Mouse (Mus musculus): Measurements from ENCODE around the gene Aldh16a1. TPM values are rescaled to one million over a fixed set of nuclear protein-coding genes. Genes with fewer than 3 reads are reported as not detected.

Gene Aldh16a1
- total RNA-seq, 2 experiments from 2014 or later = 13.3 to 16.7 TPM

- intact Hi-C loops (cut with DNase I) = no loop called here
- peak in 1 of 2 experiments; percentile 20 for DNase-seq (ENCODE audit: extremely low spot score in 1 of 2, low spot score in 2 of 2)
Measured at GRCm38 (mm10) chr7:45144368-45145174, 9.8 kb downstream of the Aldh16a1 start.

DNA sequence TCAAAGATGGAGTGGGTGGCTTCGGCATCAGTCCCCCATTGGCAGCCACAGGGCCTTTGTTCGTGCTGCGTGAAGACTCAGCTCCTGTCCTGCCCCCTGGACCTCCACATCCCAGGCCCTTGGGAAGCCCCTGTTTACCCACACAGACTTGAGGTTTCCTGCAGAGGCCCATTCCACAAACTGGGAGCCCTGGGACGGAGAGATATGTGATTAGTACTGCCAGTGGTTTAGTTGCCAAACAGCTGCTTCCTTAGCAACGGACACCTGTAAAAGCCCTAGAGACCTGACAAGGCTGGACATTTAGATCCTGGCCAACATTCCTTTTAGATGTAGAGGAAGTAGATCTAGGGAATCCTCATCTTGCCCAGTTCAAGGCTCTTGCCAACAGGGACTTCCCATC lies 12.5 kb downstream of the Aldh16a1 start:
- intact Hi-C loops (cut with DNase I) = no loop called here
- DNase-seq (ENCODE audit: extremely low spot score in 1 of 2, low spot score in 2 of 2) = no peak

GRCm38 (mm10) chr7:45141319-45141718 lies 13.1 kb downstream of the Aldh16a1 start:
- intact Hi-C loops (cut with DNase I) = no loop called here
- no peak for DNase-seq (ENCODE audit: extremely low spot score in 1 of 2, low spot score in 2 of 2)

DNA sequence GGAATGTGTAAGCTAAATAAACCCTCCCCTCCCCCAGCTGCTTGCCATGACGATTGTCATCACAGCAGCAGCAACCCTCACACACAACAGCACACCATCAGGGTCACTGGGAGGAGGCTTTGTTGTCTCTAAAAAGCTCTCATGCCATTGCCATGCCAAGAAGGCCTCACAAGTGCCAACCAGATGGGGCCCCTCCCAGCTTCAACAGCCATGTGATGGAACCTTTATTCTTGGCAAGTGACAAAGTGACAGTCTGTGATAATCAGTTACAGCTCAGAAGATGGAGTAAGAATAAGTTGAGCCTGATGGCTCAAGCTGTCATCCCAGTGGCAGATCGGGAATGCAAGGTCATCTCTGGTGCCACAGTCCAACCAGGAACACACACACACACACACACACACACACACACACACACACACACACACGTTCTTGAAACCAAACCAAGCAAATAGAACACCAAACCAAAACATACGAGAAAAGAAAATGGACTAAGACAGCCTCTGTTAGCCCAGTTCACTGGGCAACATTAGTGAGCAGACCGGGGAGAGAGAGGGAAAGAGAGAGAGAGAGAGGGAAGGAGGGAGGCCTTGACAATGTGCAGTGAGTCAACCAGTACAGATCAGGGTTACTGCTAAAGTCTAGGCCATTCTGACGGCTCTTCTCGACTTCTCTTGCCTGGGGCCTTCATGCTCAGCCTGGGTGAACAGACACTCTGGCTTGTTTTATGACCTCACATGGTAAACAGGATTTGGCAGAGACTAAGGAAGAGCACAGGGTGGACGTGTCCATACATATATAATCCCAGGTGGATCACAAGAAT lies 14.3 kb downstream of the Aldh16a1 start:
- intact Hi-C loops (cut with DNase I) = no loop called here
- DNase-seq (ENCODE audit: extremely low spot score in 1 of 2, low spot score in 2 of 2) = no peak

DNA sequence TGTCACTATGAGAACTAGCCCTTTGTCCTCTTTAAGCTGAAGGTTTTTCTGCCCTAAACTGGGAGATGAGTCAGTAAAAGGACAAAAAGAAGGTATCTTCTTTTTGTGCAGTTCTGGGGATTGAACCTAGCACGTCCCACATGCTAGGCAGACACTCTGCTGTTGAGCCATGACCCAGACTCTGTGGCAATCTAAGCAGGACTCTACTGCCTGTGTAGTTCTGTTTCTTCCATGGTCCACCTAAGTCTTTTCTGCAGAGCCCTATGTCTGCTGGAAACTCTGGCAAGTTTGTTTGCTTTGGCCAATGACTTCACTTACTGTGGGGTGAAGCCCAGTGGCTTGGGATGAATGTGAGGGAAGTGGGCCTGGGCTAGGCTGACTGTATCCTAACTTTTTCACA lies 16.0 kb downstream of the Aldh16a1 start:
- intact Hi-C loops (cut with DNase I) = no loop called here

DNA sequence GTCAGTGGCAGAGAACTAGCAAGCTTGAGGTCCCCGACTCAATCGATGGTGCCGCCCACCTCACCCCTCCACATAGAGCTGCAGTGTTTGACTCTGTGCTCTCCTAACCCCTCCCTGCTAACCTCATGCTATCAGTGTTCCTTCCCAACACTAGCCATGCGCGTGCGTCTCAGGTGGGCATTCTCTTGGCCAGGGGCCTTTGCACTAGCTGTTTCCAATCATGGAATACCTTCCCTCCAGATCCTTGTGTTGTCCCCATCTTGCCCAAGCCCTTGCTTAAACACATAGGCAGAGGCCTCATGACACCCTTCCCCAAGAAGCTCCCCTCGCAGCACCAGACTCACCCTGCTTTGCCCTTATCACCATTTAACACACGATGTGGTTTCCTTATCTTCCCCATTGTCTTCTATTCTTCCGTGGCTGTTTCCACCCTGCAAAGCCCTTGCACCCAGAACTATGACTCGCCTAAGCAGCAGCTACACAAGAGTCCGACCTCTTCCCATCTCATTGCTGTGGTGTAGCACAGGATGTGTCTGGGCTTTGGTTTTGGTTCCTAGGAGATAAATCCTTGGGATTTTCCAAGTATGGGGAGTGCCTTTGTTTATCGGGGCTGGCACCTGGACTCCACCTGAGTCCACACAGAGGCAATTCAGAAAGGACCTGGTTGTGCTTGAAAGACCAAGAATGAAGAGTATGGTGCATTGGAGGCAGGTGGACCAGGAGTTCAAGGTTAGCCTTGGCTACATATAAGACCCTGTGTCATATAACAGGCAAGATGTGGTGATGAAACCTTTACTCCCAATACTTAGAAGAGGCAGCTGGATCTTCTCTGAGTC lies 17.0 kb downstream of the Aldh16a1 start:
- DNase-seq (ENCODE audit: extremely low spot score in 1 of 2, low spot score in 2 of 2) = no peak
- intact Hi-C loops (cut with DNase I) = no loop called here

More for the DNA sequence above, 16.0 kb downstream of the Aldh16a1 start:
- DNase-seq (ENCODE audit: extremely low spot score in 1 of 2, low spot score in 2 of 2) = no peak

GRCm38 (mm10) chr7:45135993-45136567 lies 18.3 kb downstream of the Aldh16a1 start, which contains the start of the genes Gm45713 and Flt3l:
Gene Gm45713, minus strand, starts transcription at chr7:45136231.
Gene Flt3l, minus strand, starts transcription at chr7:45136432.
- peak; percentile 83 to 91 for DNase-seq (ENCODE audit: extremely low spot score in 1 of 2, low spot score in 2 of 2)
- intact Hi-C loops (cut with DNase I) = no loop called here

DNA sequence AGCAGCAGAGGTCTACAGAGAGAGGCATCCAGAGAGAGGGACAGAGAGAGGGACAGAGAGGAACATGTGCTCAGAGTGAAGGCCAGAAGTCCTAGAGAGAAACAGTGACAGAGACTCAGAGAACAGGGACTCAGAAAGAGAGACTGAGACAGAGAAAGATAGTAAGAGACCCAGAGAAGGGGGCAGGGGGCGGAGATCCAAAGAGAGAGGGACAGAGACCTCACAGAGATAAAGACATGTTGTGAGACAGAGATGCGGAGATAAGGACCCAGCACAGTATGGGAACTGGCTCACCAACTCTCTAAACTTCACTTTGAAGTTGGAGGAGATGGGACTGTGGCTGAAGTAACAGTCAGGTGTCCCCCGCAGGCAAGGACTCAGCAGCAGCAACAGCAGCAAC lies 19.0 kb downstream of the Aldh16a1 start:
- no peak for DNase-seq (ENCODE audit: extremely low spot score in 1 of 2, low spot score in 2 of 2)
- intact Hi-C loops (cut with DNase I) = no loop called here

- peak in 1 of 2 experiments; percentile 58 for DNase-seq (ENCODE audit: extremely low spot score in 1 of 2, low spot score in 2 of 2)
- intact Hi-C loops (cut with DNase I) = no loop called here
Measured at GRCm38 (mm10) chr7:45134544-45135026, 19.8 kb downstream of the Aldh16a1 start.

- intact Hi-C loops (cut with DNase I) = no loop called here
- DNase-seq (ENCODE audit: extremely low spot score in 1 of 2, low spot score in 2 of 2) = no peak
Measured at GRCm38 (mm10) chr7:45133446-45134159, 20.8 kb downstream of the Aldh16a1 start.

GRCm38 (mm10) chr7:45131850-45132249 lies 22.5 kb downstream of the Aldh16a1 start:
- no peak for DNase-seq (ENCODE audit: extremely low spot score in 1 of 2, low spot score in 2 of 2)
- intact Hi-C loops (cut with DNase I) = no loop called here

- no peak for DNase-seq (ENCODE audit: extremely low spot score in 1 of 2, low spot score in 2 of 2)
- intact Hi-C loops (cut with DNase I) = loop anchor here (5.0 kb wide), 1 partner anchor 48 kb away; no protein-coding TSS in a partner anchor
Measured at GRCm38 (mm10) chr7:45129776-45130512, 24.4 kb downstream of the Aldh16a1 start.

DNA sequence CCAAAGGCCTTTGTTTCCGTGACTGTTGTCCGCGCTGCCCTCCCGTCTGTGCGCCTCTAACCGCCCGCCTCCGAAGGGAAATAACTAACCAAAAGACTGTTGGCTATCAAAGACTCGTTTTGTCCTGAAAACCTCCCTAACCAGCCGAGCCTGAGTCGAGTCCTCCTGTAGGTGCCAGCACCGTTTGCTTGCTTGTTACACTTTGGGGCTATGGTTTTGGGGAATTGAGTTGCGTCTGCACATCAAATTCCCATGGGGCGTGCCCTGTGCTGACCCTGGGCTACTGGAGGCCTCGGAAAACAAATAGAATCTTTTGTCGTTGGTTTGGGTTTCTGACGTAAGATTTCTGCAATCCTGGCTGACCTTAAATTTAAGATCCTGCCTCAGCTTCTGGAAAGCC lies 25.1 kb downstream of the Aldh16a1 start:
- peak in 1 of 2 experiments; percentile 64 for DNase-seq (ENCODE audit: extremely low spot score in 1 of 2, low spot score in 2 of 2)
- intact Hi-C loops (cut with DNase I) = loop anchor here (5.0 kb wide), 1 partner anchor 47 kb away; no protein-coding TSS in a partner anchor

- intact Hi-C loops (cut with DNase I) = loop anchor here (5.0 kb wide), 1 partner anchor 46 kb away; no protein-coding TSS in a partner anchor
- DNase-seq (ENCODE audit: extremely low spot score in 1 of 2, low spot score in 2 of 2) = peak; percentile 99
Measured at GRCm38 (mm10) chr7:45128624-45129246, 25.6 kb downstream of the Aldh16a1 start, which contains the start of gene Rpl13a. Gene Rpl13a, minus strand, starts transcription at chr7:45128761.

DNA sequence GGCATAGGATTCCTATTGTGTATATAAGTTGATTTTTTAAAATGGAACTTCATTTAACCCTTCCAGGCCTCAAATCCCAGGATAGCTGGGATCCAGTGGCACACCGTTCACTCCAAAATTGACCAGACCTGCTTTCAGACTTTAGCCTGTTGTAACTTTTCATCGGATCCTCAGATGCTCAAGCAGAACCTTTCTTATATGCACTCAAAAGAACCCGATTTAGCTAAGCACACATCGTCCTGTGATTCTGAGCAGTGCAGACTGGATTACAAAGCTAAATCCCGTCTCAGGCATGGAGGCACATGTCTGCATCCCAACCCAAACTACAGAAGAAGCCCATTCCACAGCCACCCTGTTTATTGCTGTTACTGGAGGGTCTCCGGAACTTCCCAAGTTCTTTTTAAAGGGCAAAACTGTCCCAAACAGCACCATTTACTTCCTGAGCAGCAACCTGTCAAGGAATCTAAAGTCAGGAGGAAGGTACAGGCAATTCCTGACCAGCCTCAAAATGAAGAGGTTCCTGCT lies 26.6 kb downstream of the Aldh16a1 start:
- intact Hi-C loops (cut with DNase I) = loop anchor here (5.0 kb wide), 1 partner anchor 45 kb away; no protein-coding TSS in a partner anchor
- DNase-seq (ENCODE audit: extremely low spot score in 1 of 2, low spot score in 2 of 2) = no peak

Data from left cerebral cortex, postnatal 10 days (tissue).